Mouse (Mus musculus): ENCODE measurements around the gene Cox20. TPM values are rescaled to one million over a fixed set of nuclear protein-coding genes. Genes with fewer than 3 reads are reported as not detected.

The Cox20 gene
- polyA plus RNA-seq, 1 experiment, result 4.2 TPM

- Histone ChIP-seq H3K27me3 (ENCODE audit: control insufficient read depth) (no peaks in the 10 kb centered on the region), H3K9me3 (ENCODE audit: control insufficient read depth, low read length) (no peaks in the 10 kb centered on the region), H3K4me1 (ENCODE audit: control insufficient read depth) (peaks cover 30% of the 10 kb centered on the region), H3K36me3 (ENCODE audit: control insufficient read depth) (peaks cover 100% of the 10 kb centered on the region), H3K4me3 (replicated peaks) (no peak overlapping the region)
- TF ChIP-seq GATA1 (IDR thresholded peaks at IDR 0.05; ENCODE audit: low read length) (no peak), TAL1 (IDR thresholded peaks at IDR 0.05; ENCODE audit: low read length) (no peak)
Measured at GRCm38 (mm10) chr1:178329017-178329416, 10.1 kb downstream of the Cox20 start.

DNA sequence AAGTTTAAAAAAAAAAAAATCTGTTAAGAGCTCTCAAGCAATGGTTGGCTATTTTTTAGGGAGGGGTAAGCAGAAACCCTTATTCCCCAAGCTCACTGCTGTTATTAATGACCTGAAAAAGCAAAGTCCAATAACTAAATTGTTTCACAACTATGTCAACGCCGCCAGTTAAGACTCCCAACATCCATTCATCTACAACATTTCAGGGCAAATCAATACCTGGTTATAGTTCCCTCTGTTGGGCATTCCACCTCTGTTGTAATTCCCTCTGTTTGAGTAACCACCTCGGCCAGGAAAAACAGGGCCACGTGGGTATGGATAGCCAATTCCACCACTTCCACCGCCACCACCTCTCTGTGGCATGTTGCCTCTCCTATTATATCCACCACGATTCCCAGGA, 11.0 kb downstream of the Cox20 start:
- Histone ChIP-seq H3K36me3 (ENCODE audit: control insufficient read depth) (peaks cover 100% of the 10 kb centered on the region), H3K4me1 (ENCODE audit: control insufficient read depth) (peaks cover 38% of the 10 kb centered on the region), H3K27me3 (ENCODE audit: control insufficient read depth) (no peaks in the 10 kb centered on the region), H3K9me3 (ENCODE audit: control insufficient read depth, low read length) (no peaks in the 10 kb centered on the region), H3K4me3 (replicated peaks) (no peak overlapping the region)
- no peak for TF ChIP-seq GATA1 (IDR thresholded peaks at IDR 0.05; ENCODE audit: low read length)
- TF ChIP-seq TAL1 (IDR thresholded peaks at IDR 0.05; ENCODE audit: low read length), result no peak

DNA sequence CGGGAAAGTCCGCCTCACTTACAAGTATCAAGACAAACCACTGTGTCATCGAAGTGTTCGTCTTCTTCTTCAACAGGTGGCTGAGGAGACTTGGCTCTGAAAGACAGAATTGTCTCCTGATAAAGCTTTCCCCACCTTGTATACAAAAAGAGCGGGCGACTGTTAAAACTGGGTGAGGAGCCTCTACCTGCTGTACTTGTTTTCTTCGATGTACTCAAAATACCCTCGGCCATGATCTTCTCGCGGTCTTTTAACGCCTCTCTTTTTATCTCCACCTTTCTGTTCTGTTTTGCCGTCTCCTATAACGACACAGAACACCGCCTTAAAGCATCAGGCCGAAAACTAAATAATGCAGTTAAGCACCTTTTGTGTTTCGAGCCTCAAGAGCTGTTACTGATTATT, 16.9 kb downstream of the Cox20 start:
- peak overlapping the region; percentile 90 for H3K4me3 ChIP-seq (replicated peaks)
- peaks cover 53% of the 10 kb centered on the region for H3K36me3 ChIP-seq (ENCODE audit: control insufficient read depth)

GRCm38 (mm10) chr1:178336289-178336775, 17.4 kb downstream of the Cox20 start:
- no peaks in the 10 kb centered on the region for H3K27me3 ChIP-seq (ENCODE audit: control insufficient read depth)
- H3K9me3 ChIP-seq (ENCODE audit: control insufficient read depth, low read length), result no peaks in the 10 kb centered on the region
- TF ChIP-seq GATA1 (IDR thresholded peaks at IDR 0.05; ENCODE audit: low read length) (no peak), TAL1 (IDR thresholded peaks at IDR 0.05; ENCODE audit: low read length) (no peak)
- peaks cover 48% of the 10 kb centered on the region for H3K36me3 ChIP-seq (ENCODE audit: control insufficient read depth)
- peaks cover 41% of the 10 kb centered on the region for H3K4me1 ChIP-seq (ENCODE audit: control insufficient read depth)
- peak overlapping the region; percentile 90 for H3K4me3 ChIP-seq (replicated peaks)

More for the DNA sequence above, 16.9 kb downstream of the Cox20 start:
- no peak for TF ChIP-seq TAL1 (IDR thresholded peaks at IDR 0.05; ENCODE audit: low read length)
- TF ChIP-seq GATA1 (IDR thresholded peaks at IDR 0.05; ENCODE audit: low read length), result no peak
- Histone ChIP-seq H3K4me1 (ENCODE audit: control insufficient read depth) (peaks cover 44% of the 10 kb centered on the region), H3K9me3 (ENCODE audit: control insufficient read depth, low read length) (no peaks in the 10 kb centered on the region), H3K27me3 (ENCODE audit: control insufficient read depth) (no peaks in the 10 kb centered on the region)

- peaks cover 42% of the 10 kb centered on the region for H3K36me3 ChIP-seq (ENCODE audit: control insufficient read depth)
- H3K27me3 ChIP-seq (ENCODE audit: control insufficient read depth), result no peaks in the 10 kb centered on the region
- TF ChIP-seq TAL1 (IDR thresholded peaks at IDR 0.05; ENCODE audit: low read length) (no peak), GATA1 (IDR thresholded peaks at IDR 0.05; ENCODE audit: low read length) (no peak)
- H3K9me3 ChIP-seq (ENCODE audit: control insufficient read depth, low read length), result no peaks in the 10 kb centered on the region
- peaks cover 38% of the 10 kb centered on the region for H3K4me1 ChIP-seq (ENCODE audit: control insufficient read depth)
- H3K4me3 ChIP-seq (replicated peaks), result peak overlapping the region; percentile 90
Measured at GRCm38 (mm10) chr1:178336777-178337481, 18.0 kb downstream of the Cox20 start.

GRCm38 (mm10) chr1:178337551-178338317, 18.8 kb downstream of the Cox20 start, which contains the start of gene Hnrnpu:
Gene Hnrnpu (minus strand): TSS chr1:178337797.
- peaks cover 34% of the 10 kb centered on the region for H3K36me3 ChIP-seq (ENCODE audit: control insufficient read depth)
- peaks cover 34% of the 10 kb centered on the region for H3K4me1 ChIP-seq (ENCODE audit: control insufficient read depth)
- peak within 1 kb of the TSS; percentile 90 for H3K4me3 ChIP-seq (replicated peaks)
- TF ChIP-seq TAL1 (IDR thresholded peaks at IDR 0.05; ENCODE audit: low read length) (no peak), GATA1 (IDR thresholded peaks at IDR 0.05; ENCODE audit: low read length) (no peak)
- H3K9me3 ChIP-seq (ENCODE audit: control insufficient read depth, low read length), result no peaks in the 10 kb centered on the region
- no peaks in the 10 kb centered on the region for H3K27me3 ChIP-seq (ENCODE audit: control insufficient read depth)

DNA sequence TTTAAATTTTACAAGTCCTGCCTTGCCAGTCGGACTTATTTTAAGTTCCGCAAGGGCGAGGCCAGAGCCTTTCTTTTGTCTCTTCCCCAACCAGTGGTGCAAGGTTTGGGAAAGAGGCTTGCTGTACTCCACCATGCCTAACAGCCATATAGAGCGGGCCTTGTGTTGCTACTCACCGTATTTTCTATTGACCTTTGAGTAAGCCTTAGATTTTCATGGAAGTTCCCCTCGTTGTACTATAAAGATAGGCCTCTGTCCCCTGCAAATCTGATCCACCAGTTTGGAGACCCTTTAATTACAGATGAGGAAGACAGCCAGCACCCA, 19.4 kb downstream of the Cox20 start:
- peak overlapping the region; percentile 90 for H3K4me3 ChIP-seq (replicated peaks)
- no peaks in the 10 kb centered on the region for H3K9me3 ChIP-seq (ENCODE audit: control insufficient read depth, low read length)
- peaks cover 29% of the 10 kb centered on the region for H3K36me3 ChIP-seq (ENCODE audit: control insufficient read depth)
- H3K4me1 ChIP-seq (ENCODE audit: control insufficient read depth), result peaks cover 29% of the 10 kb centered on the region
- TF ChIP-seq GATA1 (IDR thresholded peaks at IDR 0.05; ENCODE audit: low read length) (no peak), TAL1 (IDR thresholded peaks at IDR 0.05; ENCODE audit: low read length) (no peak)
- H3K27me3 ChIP-seq (ENCODE audit: control insufficient read depth), result no peaks in the 10 kb centered on the region

- peaks cover 10% of the 10 kb centered on the region for H3K36me3 ChIP-seq (ENCODE audit: control insufficient read depth)
- H3K4me3 ChIP-seq (replicated peaks), result no peak overlapping the region
- H3K4me1 ChIP-seq (ENCODE audit: control insufficient read depth), result peaks cover 13% of the 10 kb centered on the region
- TF ChIP-seq GATA1 (IDR thresholded peaks at IDR 0.05; ENCODE audit: low read length) (no peak), TAL1 (IDR thresholded peaks at IDR 0.05; ENCODE audit: low read length) (no peak)
- peaks cover 4% of the 10 kb centered on the region; the same call in 1 of the 2 replicates for H3K9me3 ChIP-seq (ENCODE audit: control insufficient read depth, low read length)
- H3K27me3 ChIP-seq (ENCODE audit: control insufficient read depth), result no peaks in the 10 kb centered on the region
Measured at GRCm38 (mm10) chr1:178340213-178340612, 21.3 kb downstream of the Cox20 start.

DNA sequence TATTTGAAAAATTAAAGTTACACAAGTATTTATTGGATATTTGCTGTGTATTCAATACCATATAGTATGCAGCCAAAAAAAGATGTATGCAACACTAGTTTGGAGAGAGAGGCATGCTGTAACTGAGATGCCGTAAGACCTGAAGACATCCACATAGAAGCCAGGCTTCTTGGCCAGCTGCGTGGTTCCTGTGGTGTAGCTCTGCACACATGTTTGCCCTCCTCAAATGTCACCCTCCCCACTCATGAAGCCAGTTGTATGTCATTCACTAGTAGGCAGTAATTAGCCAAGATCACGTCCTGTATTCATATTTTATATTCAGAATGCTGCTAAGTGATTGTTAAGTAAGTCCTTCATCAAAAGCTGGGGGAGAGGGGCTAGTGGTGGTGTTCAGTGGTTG, 22.5 kb downstream of the Cox20 start:
- H3K4me1 ChIP-seq (ENCODE audit: control insufficient read depth), result peaks cover 12% of the 10 kb centered on the region
- peaks cover 4% of the 10 kb centered on the region; the same call in 1 of the 2 replicates for H3K9me3 ChIP-seq (ENCODE audit: control insufficient read depth, low read length)
- TF ChIP-seq GATA1 (IDR thresholded peaks at IDR 0.05; ENCODE audit: low read length) (no peak), TAL1 (IDR thresholded peaks at IDR 0.05; ENCODE audit: low read length) (no peak)
- peaks cover 2% of the 10 kb centered on the region for H3K36me3 ChIP-seq (ENCODE audit: control insufficient read depth)
- H3K4me3 ChIP-seq (replicated peaks), result no peak overlapping the region
- no peaks in the 10 kb centered on the region for H3K27me3 ChIP-seq (ENCODE audit: control insufficient read depth)

Data from erythroblast, embryonic 14.5 days (primary cell).